Mouse (Mus musculus): ENCODE results near the gene Gm21190.
"Not testable (repeated sequence)": the region's sequence is repeated elsewhere in the genome, so short reads cannot be mapped to it uniquely, and the experiment has no call there.

GRCm38 (mm10) chr5:15476423-15476822 lies 52.6 kb downstream of the Gm21190 start, which contains the start of gene Gm21149:
- not testable (repeated sequence) for TF ChIP-seq CTCF (IDR thresholded peaks at IDR 0.05; ENCODE audit: borderline replicate concordance, control insufficient read depth, extremely low read depth, insufficient read depth, low read length, poor library complexity); POLR2A (IDR thresholded peaks at IDR 0.05; ENCODE audit: control insufficient read depth, extremely low read depth, insufficient read depth, low read length, poor library complexity)

All from thymus, adult 2 months (tissue).